Mouse (Mus musculus): ENCODE results near the gene Thsd7b. TPM values are rescaled to one million over a fixed set of nuclear protein-coding genes. Genes with fewer than 3 reads are reported as not detected.

Gene Thsd7b
- polyA plus RNA-seq, 1 experiment from 2014 or later = 1.9 TPM

GRCm38 (mm10) chr1:129712706-129713105 is 439.6 kb downstream of the Thsd7b start:
- no peak overlapping the region for H3K27ac ChIP-seq (replicated peaks)
- H3K27me3 ChIP-seq (ENCODE audit: low read depth, poor library complexity, severe bottlenecking) = no peaks in the 10 kb centered on the region
- H3K36me3 ChIP-seq = no peaks in the 10 kb centered on the region
- H3K9me3 ChIP-seq (replicated peaks) = no peaks in the 10 kb centered on the region
- H3K4me1 ChIP-seq = no peaks in the 10 kb centered on the region
- DNase-seq (ENCODE audit: low spot score) = no peak
- WGBS = 92% methylated on average over 3 of the region's 3 CpGs
- H3K4me3 ChIP-seq = no peak overlapping the region

GRCm38 (mm10) chr1:129713571-129713970 is 440.5 kb downstream of the Thsd7b start:
- H3K27ac ChIP-seq (replicated peaks) = no peak overlapping the region
- H3K27me3 ChIP-seq (ENCODE audit: low read depth, poor library complexity, severe bottlenecking) = no peaks in the 10 kb centered on the region
- H3K9me3 ChIP-seq (replicated peaks) = no peaks in the 10 kb centered on the region
- H3K4me3 ChIP-seq = no peak overlapping the region
- no peaks in the 10 kb centered on the region for H3K36me3 ChIP-seq
- H3K4me1 ChIP-seq = no peaks in the 10 kb centered on the region
- 96% methylated on average over 3 of the region's 3 CpGs for WGBS
- DNase-seq (ENCODE audit: low spot score) = no peak

GRCm38 (mm10) chr1:129719592-129719991 is 446.5 kb downstream of the Thsd7b start:
- no peak for DNase-seq (ENCODE audit: low spot score)
- Histone ChIP-seq H3K27me3 (ENCODE audit: low read depth, poor library complexity, severe bottlenecking) (no peaks in the 10 kb centered on the region), H3K4me3 (no peak overlapping the region), H3K36me3 (no peaks in the 10 kb centered on the region), H3K9me3 (replicated peaks) (no peaks in the 10 kb centered on the region), H3K27ac (replicated peaks) (no peak overlapping the region), H3K4me1 (no peaks in the 10 kb centered on the region)

GRCm38 (mm10) chr1:129731991-129732390 is 458.9 kb downstream of the Thsd7b start:
- no peak for DNase-seq (ENCODE audit: low spot score)
- Histone ChIP-seq H3K36me3 (no peaks in the 10 kb centered on the region), H3K27ac (replicated peaks) (no peak overlapping the region), H3K4me3 (no peak overlapping the region), H3K27me3 (ENCODE audit: low read depth, poor library complexity, severe bottlenecking) (no peaks in the 10 kb centered on the region), H3K9me3 (replicated peaks) (no peaks in the 10 kb centered on the region), H3K4me1 (no peaks in the 10 kb centered on the region)
- WGBS = 86% methylated on average over 2 of the region's 2 CpGs

- DNase-seq (ENCODE audit: low spot score) = no peak
- WGBS = 84% methylated on average over 3 of the region's 3 CpGs
- no peaks in the 10 kb centered on the region for H3K27me3 ChIP-seq (ENCODE audit: low read depth, poor library complexity, severe bottlenecking)
- H3K4me1 ChIP-seq = no peaks in the 10 kb centered on the region
- no peak overlapping the region for H3K4me3 ChIP-seq
- H3K27ac ChIP-seq (replicated peaks) = no peak overlapping the region
- no peaks in the 10 kb centered on the region for H3K9me3 ChIP-seq (replicated peaks)
- no peaks in the 10 kb centered on the region for H3K36me3 ChIP-seq
These were observed 474.5 kb downstream of the Thsd7b start for GRCm38 (mm10) chr1:129747595-129747994.

GRCm38 (mm10) chr1:129756548-129757240 is 483.6 kb downstream of the Thsd7b start:
- no peaks in the 10 kb centered on the region for H3K9me3 ChIP-seq (replicated peaks)
- no peaks in the 10 kb centered on the region for H3K36me3 ChIP-seq
- no peaks in the 10 kb centered on the region for H3K27me3 ChIP-seq (ENCODE audit: low read depth, poor library complexity, severe bottlenecking)
- H3K4me3 ChIP-seq = no peak overlapping the region
- whole genome bisulfite sequencing = 53% methylated on average over 1 of the region's 1 CpGs
- no peak overlapping the region for H3K27ac ChIP-seq (replicated peaks)
- DNase-seq (ENCODE audit: low spot score) = no peak
- H3K4me1 ChIP-seq = peaks cover 9% of the 10 kb centered on the region

GRCm38 (mm10) chr1:129759003-129759402 is 485.9 kb downstream of the Thsd7b start:
- Histone ChIP-seq H3K27me3 (ENCODE audit: low read depth, poor library complexity, severe bottlenecking) (no peaks in the 10 kb centered on the region), H3K4me3 (no peak overlapping the region), H3K9me3 (replicated peaks) (no peaks in the 10 kb centered on the region), H3K4me1 (peaks cover 9% of the 10 kb centered on the region), H3K27ac (replicated peaks) (no peak overlapping the region), H3K36me3 (no peaks in the 10 kb centered on the region)
- 74% methylated on average over 1 of the region's 1 CpGs for WGBS
- DNase-seq (ENCODE audit: low spot score) = no peak

GRCm38 (mm10) chr1:129761234-129761633 is 488.1 kb downstream of the Thsd7b start:
- H3K36me3 ChIP-seq = no peaks in the 10 kb centered on the region
- DNase-seq (ENCODE audit: low spot score) = no peak

GRCm38 (mm10) chr1:129764748-129765147 is 491.6 kb downstream of the Thsd7b start:
- Histone ChIP-seq H3K27me3 (ENCODE audit: low read depth, poor library complexity, severe bottlenecking) (no peaks in the 10 kb centered on the region), H3K9me3 (replicated peaks) (no peaks in the 10 kb centered on the region), H3K36me3 (no peaks in the 10 kb centered on the region), H3K4me1 (no peaks in the 10 kb centered on the region), H3K4me3 (no peak overlapping the region), H3K27ac (replicated peaks) (no peak overlapping the region)
- no peak for DNase-seq (ENCODE audit: low spot score)
- 64% methylated on average over 2 of the region's 2 CpGs for WGBS

More at GRCm38 (mm10) chr1:129761234-129761633, 488.1 kb downstream of the Thsd7b start:
- WGBS = 94% methylated on average over 1 of the region's 1 CpGs
- no peaks in the 10 kb centered on the region for H3K27me3 ChIP-seq (ENCODE audit: low read depth, poor library complexity, severe bottlenecking)
- no peak overlapping the region for H3K27ac ChIP-seq (replicated peaks)
- peaks cover 9% of the 10 kb centered on the region for H3K4me1 ChIP-seq
- no peak overlapping the region for H3K4me3 ChIP-seq
- no peaks in the 10 kb centered on the region for H3K9me3 ChIP-seq (replicated peaks)

GRCm38 (mm10) chr1:129777055-129777454 is 504.0 kb downstream of the Thsd7b start:
- WGBS = 87% methylated on average over 5 of the region's 5 CpGs
- H3K36me3 ChIP-seq = no peaks in the 10 kb centered on the region
- no peaks in the 10 kb centered on the region for H3K27me3 ChIP-seq (ENCODE audit: low read depth, poor library complexity, severe bottlenecking)
- no peak overlapping the region for H3K27ac ChIP-seq (replicated peaks)
- no peak overlapping the region for H3K4me3 ChIP-seq
- no peaks in the 10 kb centered on the region for H3K9me3 ChIP-seq (replicated peaks)
- DNase-seq (ENCODE audit: low spot score) = no peak
- H3K4me1 ChIP-seq = no peaks in the 10 kb centered on the region

GRCm38 (mm10) chr1:129779506-129779905 is 506.4 kb downstream of the Thsd7b start:
- H3K36me3 ChIP-seq = no peaks in the 10 kb centered on the region
- H3K4me3 ChIP-seq = no peak overlapping the region
- 75% methylated on average over 4 of the region's 4 CpGs for WGBS
- H3K27me3 ChIP-seq (ENCODE audit: low read depth, poor library complexity, severe bottlenecking) = no peaks in the 10 kb centered on the region
- no peak for DNase-seq (ENCODE audit: low spot score)
- no peaks in the 10 kb centered on the region for H3K4me1 ChIP-seq
- H3K27ac ChIP-seq (replicated peaks) = no peak overlapping the region
- no peaks in the 10 kb centered on the region for H3K9me3 ChIP-seq (replicated peaks)

- no peaks in the 10 kb centered on the region for H3K27me3 ChIP-seq (ENCODE audit: low read depth, poor library complexity, severe bottlenecking)
- H3K27ac ChIP-seq (replicated peaks) = no peak overlapping the region
- no peak overlapping the region for H3K4me3 ChIP-seq
- H3K4me1 ChIP-seq = no peaks in the 10 kb centered on the region
- no peaks in the 10 kb centered on the region for H3K9me3 ChIP-seq (replicated peaks)
- DNase-seq (ENCODE audit: low spot score) = no peak
- no peaks in the 10 kb centered on the region for H3K36me3 ChIP-seq
- 51% methylated on average over 1 of the region's 1 CpGs for WGBS
These were observed 507.5 kb downstream of the Thsd7b start for GRCm38 (mm10) chr1:129780589-129780988.

- DNase-seq (ENCODE audit: low spot score) = no peak
- Histone ChIP-seq H3K4me3 (no peak overlapping the region), H3K4me1 (no peaks in the 10 kb centered on the region), H3K36me3 (no peaks in the 10 kb centered on the region), H3K9me3 (replicated peaks) (no peaks in the 10 kb centered on the region), H3K27ac (replicated peaks) (no peak overlapping the region), H3K27me3 (ENCODE audit: low read depth, poor library complexity, severe bottlenecking) (no peaks in the 10 kb centered on the region)
These were observed 525.4 kb downstream of the Thsd7b start for GRCm38 (mm10) chr1:129798519-129798918.

GRCm38 (mm10) chr1:129826927-129827326 is 553.8 kb downstream of the Thsd7b start:
- Histone ChIP-seq H3K9me3 (replicated peaks) (no peaks in the 10 kb centered on the region), H3K27ac (replicated peaks) (no peak overlapping the region), H3K4me1 (no peaks in the 10 kb centered on the region), H3K4me3 (no peak overlapping the region), H3K36me3 (no peaks in the 10 kb centered on the region), H3K27me3 (ENCODE audit: low read depth, poor library complexity, severe bottlenecking) (no peaks in the 10 kb centered on the region)
- DNase-seq (ENCODE audit: low spot score) = no peak
- 69% methylated on average over 4 of the region's 4 CpGs for WGBS
